8 mouse cellular contexts compared by ENCODE assay signal in genomic region chr10:75667911-75668270, GRCm38 (mm10). TPM values are rescaled to one million over a fixed set of nuclear protein-coding genes. Genes with fewer than 3 reads are reported as not detected.
DNase-seq lines count a peak whose midpoint lies in the region; ATAC-seq and TF ChIP-seq lines count a peak whose summit lies in the region.

No protein-coding gene starts in this region.

- peak overlapping the region; percentile 77 for H3K27ac ChIP-seq in lung, embryonic 14.5 days (ENCODE audit: low read depth)

- DNase-seq in ZHBTc4 (ENCODE audit: low read depth, low spot score) = peak; percentile 51
- DNase-seq in cerebellum, postnatal 36 days = peak; percentile 80 to 86
- DNase-seq in kidney, adult 18-20 months = peak; percentile 73
- peak; percentile 77 for DNase-seq in lung, embryonic 14.5 days
- no peak for DNase-seq in thymus, postnatal 0 days (ENCODE audit: low spot score)

- 2% methylated on average over 23 of the region's 23 CpGs for WGBS in lung, embryonic 14.5 days

- peak overlapping the region; percentile 77 for H3K9ac ChIP-seq in lung, embryonic 14.5 days

- peak overlapping the region; percentile 97 for H3K4me2 ChIP-seq in lung, embryonic 14.5 days

- peaks cover 6% of the 10 kb centered on the region; the same call in 1 of the 2 replicates for H3K4me1 ChIP-seq in lung, embryonic 14.5 days (ENCODE audit: insufficient read depth)

- no peak for TF ChIP-seq CTCF in lung, embryonic 14.5 days (IDR thresholded peaks at IDR 0.05; ENCODE audit: low read depth)

- ATAC-seq in CD4-positive, CD25-positive, alpha-beta regulatory T cell, adult 4 months = peak; percentile 46
- ATAC-seq in granulocyte monocyte progenitor cell, adult 5-6 weeks (replicated peaks; ENCODE audit: poor library complexity, severe bottlenecking) = peak; percentile 60
- ATAC-seq in lung, embryonic 14.5 days (ENCODE audit: insufficient read depth) = peak; percentile 84
- ATAC-seq in neutrophil, adult 5-6 weeks (ENCODE audit: extremely low read depth, insufficient number of reproducible peaks, low FRiP score, poor library complexity, severe bottlenecking) = peak; percentile 24; the same call in 1 of the 2 replicates

- no peaks in the 10 kb centered on the region for H3K9me3 ChIP-seq in lung, embryonic 14.5 days (ENCODE audit: low read depth, low read length)

- H3K4me3 ChIP-seq in lung, embryonic 14.5 days (ENCODE audit: low read depth, low read length) = peak overlapping the region; percentile 69

- H3K36me3 ChIP-seq in lung, embryonic 14.5 days (ENCODE audit: insufficient read depth) = peaks cover 21% of the 10 kb centered on the region; the same call in 1 of the 2 replicates

- H3K27me3 ChIP-seq in lung, embryonic 14.5 days (ENCODE audit: insufficient read depth, low read length) = peaks cover 4% of the 10 kb centered on the region; the same call in 1 of the 2 replicates

RNA-seq across cellular contexts. Expression of gene Susd2, which starts 24.1 kb away (rescaled TPM):
- polyA plus RNA-seq in CD4-positive, CD25-positive, alpha-beta regulatory T cell, adult 4 months (2017; shearing (Covaris generic)) = 10 to 100 TPM in 1 of 2 experiments, 1 to 10 TPM in 1; 9.2 to 19.4 TPM
- total RNA-seq in granulocyte monocyte progenitor cell, adult 5-6 weeks (2014; fragmentation: Nextera tagmentation) = 0.26 TPM in 1 of 2 replicates, not detected in the other
- total RNA-seq in granulocyte monocyte progenitor cell, adult 5-6 weeks (2017) = not detected in 2 replicates
- polyA plus RNA-seq in lung, embryonic 14.5 days (2014; fragmentation: Nextera tagmentation; extraction: Ambion mirVana) = 5.8 and 5.9 TPM in 2 replicates
- total RNA-seq in neutrophil, adult 5-6 weeks (2017) = 0.47 and 0.74 TPM in 2 replicates
- 1.9 and 2.9 TPM in 2 replicates for polyA plus RNA-seq in thymus, postnatal 0 days (2015; fragmentation: Nextera tagmentation; extraction: Ambion mirVana)

Comparison
In these comparisons a context has a peak if more than half of its experiments do, and no peak if none do; other contexts are left out.
1. ATAC-seq: peak in every context shown above with its lines; median percentile 84 in lung, embryonic 14.5 days; 60 in granulocyte monocyte progenitor cell, adult 5-6 weeks; 46 in CD4-positive, CD25-positive, alpha-beta regulatory T cell, adult 4 months; 24 in neutrophil, adult 5-6 weeks.